Mouse (Mus musculus): ENCODE measurements around the gene Fibp. TPM values are rescaled to one million over a fixed set of nuclear protein-coding genes. Genes with fewer than 3 reads are reported as not detected.

Fibp gene
- polyA plus RNA-seq, 3 experiments from 2014 or later: 64.2 to 112 (median 105) TPM

GRCm38 (mm10) chr19:5432992-5433852 is 27.2 kb upstream of the Fibp start:
- peak; percentile 68 for ATAC-seq

DNA sequence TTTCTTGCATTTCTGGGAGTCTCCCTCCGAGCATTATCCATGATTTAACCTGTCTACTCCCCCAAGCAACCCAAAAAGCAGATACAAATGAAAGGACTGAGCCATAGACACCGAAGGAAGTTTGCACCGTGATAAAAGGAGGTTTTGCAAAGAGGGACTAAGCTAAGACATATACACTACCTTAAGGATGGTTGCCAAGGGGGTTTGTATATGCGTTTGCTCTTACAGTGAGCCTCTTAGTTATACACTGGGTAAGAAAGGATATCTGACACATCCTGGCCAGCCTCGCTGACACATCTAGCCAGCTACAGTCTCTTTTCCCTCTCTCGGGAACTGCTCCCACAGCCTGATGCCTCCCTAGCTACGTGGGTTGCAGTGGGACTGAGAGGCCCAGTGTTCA is 26.5 kb upstream of the Fibp start:
- no peak for ATAC-seq

- no peak for ATAC-seq
Measured at GRCm38 (mm10) chr19:5444371-5444908, 16.0 kb upstream of the Fibp start.

DNA sequence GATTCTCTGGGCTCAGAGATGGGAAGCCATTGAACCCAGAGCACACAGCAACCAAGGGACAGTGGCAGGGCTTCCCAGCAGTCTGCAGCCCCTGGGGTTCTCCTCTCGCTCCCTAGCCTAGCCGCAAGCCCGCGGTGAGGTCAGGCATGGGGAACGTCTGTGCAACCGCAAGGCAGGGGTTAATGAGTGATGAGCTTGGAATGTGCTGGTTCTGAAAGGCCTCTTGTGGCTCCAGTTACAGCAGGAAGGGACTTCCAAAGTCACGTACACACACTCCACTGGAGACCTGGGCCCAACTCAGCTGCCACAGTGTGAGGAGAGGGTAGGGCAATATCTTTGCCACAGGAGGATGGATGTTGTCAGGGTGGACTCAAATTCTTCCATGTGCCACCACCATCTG is 15.5 kb upstream of the Fibp start:
- ATAC-seq: no peak

DNA sequence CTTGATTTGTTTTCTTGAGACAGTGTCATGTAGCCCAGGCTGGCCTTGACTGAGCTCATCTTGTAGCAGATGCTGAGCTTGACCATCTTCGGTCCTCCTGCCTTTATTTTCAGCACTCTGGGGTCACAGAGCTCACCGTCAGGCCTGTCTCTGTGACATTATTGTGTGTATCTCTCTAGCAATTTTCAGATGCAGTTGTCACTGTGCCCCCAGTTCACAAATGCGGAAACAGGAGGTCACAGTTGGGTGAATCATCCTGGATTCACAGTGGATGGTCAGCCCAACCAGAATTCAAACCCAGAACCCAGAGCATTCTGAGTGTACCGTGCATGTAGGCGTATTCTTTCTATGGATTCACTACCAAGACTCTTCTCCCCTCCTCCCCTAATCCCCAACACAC is 14.7 kb upstream of the Fibp start:
- no peak for ATAC-seq

DNA sequence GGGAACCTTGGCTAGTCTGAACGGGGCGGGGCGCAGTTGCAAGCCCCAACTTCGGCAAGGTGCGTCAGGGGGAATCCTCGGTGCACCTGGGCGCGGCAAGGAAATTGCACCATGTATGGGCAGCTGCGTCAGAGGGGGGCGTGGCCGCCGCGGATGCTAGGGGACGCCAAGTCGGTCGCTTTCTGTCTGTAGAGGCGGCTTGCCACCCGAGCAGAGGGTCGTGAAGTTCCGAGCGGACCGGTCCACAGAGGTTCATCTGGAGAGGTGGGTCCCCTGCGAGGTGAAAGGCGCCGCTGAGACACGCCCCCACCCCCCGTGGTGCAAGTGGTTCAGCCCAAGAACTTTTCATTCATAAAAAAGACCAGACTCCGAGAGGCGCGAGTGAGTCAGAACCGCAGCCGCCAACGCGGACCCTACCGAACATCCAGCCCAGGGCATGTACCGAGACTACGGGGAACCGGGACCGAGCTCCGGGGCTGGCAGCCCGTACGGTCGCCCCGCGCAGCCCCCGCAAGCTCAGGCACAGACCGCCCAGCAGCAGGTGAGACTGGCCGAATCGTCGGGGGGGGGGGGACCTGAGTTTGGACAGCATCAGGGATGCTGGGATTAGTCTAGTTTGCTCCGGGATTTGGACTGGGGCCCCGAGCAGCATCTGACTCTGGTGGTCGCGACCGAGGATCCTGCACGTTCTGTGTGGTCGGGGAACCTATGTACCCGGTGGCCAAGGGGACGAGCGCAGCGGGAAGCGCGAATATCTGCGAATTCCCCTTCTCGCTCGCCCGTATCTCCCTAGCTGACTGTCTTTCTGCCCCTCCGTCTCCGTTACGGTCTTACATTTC is 12.7 kb upstream of the Fibp start, which contains the start of gene Fosl1:
Fosl1 (plus strand) TSS at position 33 of the 839 bp plus-strand sequence.
- ATAC-seq: peak; percentile 92

GRCm38 (mm10) chr19:5448354-5449150 is 11.9 kb upstream of the Fibp start:
- ATAC-seq: no peak

- no peak for ATAC-seq
Measured at GRCm38 (mm10) chr19:5449673-5450072, 10.7 kb upstream of the Fibp start.

DNA sequence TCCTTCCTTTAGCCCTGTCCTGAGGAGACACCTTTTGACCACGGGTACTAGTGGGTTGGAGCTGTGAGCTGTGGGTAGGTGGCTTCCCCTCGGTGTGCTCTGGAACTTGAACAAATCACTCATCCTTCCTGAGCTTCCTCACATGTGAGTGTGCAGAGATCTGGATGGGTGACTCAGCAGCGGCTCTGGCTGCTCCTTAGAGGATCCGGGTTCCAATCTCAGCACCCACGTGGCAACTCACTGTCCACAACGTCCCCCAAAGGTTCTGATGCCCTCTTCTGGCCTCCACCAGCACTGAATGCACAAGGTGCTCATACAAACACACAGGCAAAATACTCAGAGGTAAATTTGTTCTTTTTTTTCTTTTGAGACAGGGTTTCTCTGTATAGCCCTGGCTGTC is 8.6 kb upstream of the Fibp start:
- ATAC-seq: no peak

- no peak for ATAC-seq
Measured at GRCm38 (mm10) chr19:5455037-5455436, 5.4 kb upstream of the Fibp start.

DNA sequence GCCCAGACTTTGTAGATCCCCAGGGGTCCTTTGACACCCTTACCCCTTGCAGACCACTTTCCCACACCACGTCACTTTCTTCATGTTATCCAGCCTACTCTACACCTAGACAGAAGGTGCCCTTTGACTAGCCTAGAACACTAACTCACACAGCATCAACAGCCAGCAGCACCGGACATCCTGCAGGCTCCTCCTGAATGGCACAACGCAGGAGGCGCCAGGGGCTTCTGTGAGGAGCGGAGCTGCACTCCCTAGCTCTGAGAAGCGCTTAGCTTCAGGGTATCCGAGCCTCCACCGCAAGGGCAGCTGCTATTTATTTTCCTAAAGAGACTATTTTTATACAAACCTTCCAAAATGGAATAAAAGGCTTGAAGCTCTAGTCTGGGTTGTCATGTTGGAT is 4.8 kb upstream of the Fibp start:
- no peak for ATAC-seq

DNA sequence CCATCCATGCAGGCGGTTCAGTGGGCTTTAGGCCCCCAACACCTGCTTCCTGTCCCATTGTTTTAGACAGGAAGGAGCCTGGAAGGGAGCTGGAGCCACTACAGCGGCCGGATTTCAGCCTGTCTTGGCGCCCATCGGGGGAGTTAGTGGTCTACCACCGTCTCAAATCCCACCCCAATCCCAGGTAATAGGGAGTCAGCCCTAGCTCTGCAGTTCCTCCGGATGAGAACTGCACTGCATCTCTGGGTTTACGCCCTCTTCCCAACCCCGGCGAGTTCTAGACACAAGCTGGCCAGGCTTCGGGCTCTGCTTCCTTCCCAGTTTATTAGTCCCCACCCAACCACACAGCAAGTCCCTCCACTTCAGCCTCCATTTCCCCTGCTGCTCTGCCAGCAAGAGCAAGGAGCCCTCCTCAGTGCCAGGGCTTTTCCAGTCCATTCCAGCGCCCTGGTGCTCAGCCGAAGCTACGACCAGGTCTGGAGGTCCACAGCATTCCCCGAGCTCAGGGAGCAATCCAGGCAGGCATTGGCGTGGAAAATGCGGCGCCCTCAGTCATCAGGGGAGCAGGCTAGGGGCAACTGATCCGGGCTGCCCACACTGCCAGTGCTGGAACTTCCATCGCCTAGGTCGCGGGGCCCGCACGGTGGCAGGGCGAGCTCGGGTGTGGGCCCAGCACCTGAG is 4.0 kb upstream of the Fibp start:
- no peak for ATAC-seq

- ATAC-seq: peak; percentile 90
Measured at GRCm38 (mm10) chr19:5456922-5457745, 3.3 kb upstream of the Fibp start.

DNA sequence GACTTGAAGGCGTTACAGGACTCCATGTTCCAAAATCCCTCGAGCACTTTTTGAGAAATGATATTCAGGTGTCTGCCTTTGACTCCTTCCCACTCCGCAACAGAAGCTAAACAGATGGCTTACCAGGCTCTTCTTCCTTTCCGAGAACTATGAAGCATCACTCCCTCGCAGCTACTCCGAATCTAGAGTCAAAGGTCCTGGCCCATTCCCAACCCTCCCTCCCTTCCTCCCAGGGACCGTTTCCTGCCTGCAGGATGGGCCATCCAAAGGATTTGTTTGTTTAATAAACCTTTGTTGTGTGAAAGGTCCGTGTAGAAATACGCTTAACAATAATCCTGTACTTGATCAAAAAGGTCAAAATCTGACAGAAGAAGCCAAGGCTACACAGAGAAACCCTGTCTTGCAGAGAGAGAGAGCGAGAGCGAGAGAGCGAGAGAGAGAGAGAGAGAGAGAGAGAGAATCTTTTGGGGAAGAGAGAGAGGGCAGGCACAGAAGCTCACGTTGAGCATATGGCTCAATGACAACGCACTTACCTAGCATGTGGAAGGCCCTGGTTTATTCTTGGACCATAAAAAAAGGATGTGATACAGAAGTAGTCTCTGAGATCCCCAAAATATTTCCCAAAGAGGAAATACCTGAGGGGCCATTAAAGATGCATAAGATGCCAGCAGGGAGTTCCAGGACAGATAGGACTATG is 2.5 kb upstream of the Fibp start, which contains the start of gene Ccdc85b:
Ccdc85b (minus strand) TSS at position 149 of the 697 bp plus-strand sequence.
- peak; percentile 7 for ATAC-seq

GRCm38 (mm10) chr19:5459019-5459418 is 1.4 kb upstream of the Fibp start:
- no peak for ATAC-seq

GRCm38 (mm10) chr19:5459896-5460295 is 519 bp upstream of the Fibp start:
- no peak for ATAC-seq

DNA sequence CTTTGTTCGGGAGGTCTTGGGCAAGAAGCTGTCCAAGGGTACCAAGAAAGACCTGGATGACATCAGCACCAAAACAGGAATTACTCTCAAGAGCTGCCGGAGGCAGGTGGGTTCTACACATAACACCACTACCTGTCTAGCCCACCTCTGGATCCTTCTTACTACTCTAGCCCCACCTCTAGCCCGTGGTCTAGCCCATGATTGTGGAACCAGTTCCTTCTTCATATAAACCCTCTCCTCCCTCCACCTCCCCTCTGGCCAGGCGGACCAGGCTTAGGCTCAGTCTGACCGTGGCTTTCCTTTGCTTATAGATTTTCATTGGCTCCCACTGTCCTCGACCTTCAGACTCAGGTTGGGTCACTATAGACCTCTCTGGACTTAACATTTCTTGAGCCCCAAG is 996 bp downstream of the Fibp start:
- no peak for ATAC-seq

GRCm38 (mm10) chr19:5463212-5463611 is 2.8 kb downstream of the Fibp start:
- no peak for ATAC-seq

- ATAC-seq: no peak
Measured at GRCm38 (mm10) chr19:5463791-5464562, 3.6 kb downstream of the Fibp start.
